Mouse (Mus musculus): ENCODE measurements around the gene Ptprc.

The Ptprc gene

GRCm38 (mm10) chr1:138175494-138175893, at the start of gene Ptprc:
Gene Ptprc, minus strand, starts transcription at chr1:138175708.
- no peak for DNase-seq

DNA sequence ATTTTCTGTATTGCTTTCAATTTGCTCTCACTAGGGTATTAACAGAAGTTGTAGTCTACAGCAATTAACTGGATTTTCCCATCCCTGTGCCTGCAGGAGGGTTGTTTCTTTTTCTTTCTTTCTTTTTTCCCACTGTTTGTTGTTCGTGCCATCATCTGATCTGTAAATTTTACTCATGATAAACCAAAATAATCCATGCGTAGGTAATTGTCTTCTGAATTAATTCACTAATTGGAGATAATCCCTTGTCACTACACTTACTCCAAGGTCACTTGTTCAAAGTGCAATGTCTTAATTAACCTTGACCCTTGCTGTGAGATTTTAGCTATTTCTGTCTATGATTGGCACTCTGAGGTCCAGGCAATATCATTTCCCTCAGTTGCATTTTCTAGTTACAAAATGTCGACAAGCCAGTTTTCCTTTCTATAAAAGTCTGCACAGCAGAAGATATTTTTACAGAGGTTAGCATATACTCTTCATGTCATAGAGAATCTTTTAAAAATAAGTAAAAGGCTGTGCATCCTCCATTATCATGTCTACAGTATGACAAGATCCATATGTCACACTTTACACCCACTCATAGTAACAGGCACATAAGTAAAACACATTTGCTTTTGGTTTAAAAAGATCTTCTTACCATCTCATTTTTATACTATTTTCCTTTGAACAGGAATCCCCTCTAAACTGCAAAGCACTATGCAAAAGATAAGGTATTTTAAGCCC, 39.4 kb upstream of the Ptprc start:
- DNase-seq = no peak

- DNase-seq = no peak
Measured at GRCm38 (mm10) chr1:138210387-138211024, 35.0 kb upstream of the Ptprc start.

- DNase-seq = peak; percentile 38 to 46
Measured at GRCm38 (mm10) chr1:138209751-138210150, 34.2 kb upstream of the Ptprc start.

- no peak for DNase-seq
Measured at GRCm38 (mm10) chr1:138206041-138206440, 30.5 kb upstream of the Ptprc start.

- DNase-seq = peak in 1 of 2 experiments; percentile 6
Measured at GRCm38 (mm10) chr1:138191689-138192508, 16.4 kb upstream of the Ptprc start.

DNA sequence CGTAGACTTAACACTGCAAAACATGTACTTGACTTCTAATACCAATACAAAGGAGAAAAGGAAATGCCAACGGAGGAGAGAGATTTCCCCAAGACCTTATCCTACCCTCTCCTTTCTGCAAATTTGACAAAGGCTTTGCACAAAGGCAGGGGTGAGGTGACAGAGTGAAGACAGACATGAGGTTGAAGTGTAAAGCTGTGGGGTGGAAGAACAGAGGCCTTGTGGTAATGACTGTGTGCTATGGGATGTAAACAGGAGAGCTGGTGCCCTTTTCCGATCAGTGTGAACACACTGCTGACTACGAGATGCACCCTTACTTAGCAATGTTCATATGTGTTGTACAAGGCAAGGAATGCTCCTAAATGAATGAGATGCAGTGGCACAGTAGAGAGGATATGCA, 12.6 kb upstream of the Ptprc start:
- DNase-seq = no peak

- no peak for DNase-seq
Measured at GRCm38 (mm10) chr1:138185904-138186303, 10.4 kb upstream of the Ptprc start.

GRCm38 (mm10) chr1:138180081-138180480, 4.6 kb upstream of the Ptprc start:
- no peak for DNase-seq

- DNase-seq = no peak
Measured at GRCm38 (mm10) chr1:138174705-138175492, 609 bp downstream of the Ptprc start.

DNA sequence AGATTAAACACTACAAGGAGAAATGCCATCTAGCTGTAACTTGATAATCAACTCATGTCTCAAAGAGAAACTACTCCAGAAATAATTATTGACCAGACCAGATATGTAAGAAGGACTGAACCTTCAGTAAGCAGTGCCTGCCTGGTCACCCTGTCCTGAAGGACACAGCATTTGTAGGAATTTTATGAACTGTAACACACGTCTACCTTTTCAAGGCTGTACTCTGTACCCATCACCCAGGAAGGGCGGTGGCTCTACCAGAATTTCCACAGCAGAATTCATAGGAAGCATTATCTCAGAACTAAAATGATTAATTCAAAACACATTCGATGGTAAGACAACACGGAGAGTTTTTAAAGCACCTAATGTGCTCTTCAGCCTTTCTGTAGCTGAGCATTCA, 1.4 kb downstream of the Ptprc start:
- DNase-seq = no peak

- no peak for DNase-seq
Measured at GRCm38 (mm10) chr1:138173669-138174068, 1.8 kb downstream of the Ptprc start.

DNA sequence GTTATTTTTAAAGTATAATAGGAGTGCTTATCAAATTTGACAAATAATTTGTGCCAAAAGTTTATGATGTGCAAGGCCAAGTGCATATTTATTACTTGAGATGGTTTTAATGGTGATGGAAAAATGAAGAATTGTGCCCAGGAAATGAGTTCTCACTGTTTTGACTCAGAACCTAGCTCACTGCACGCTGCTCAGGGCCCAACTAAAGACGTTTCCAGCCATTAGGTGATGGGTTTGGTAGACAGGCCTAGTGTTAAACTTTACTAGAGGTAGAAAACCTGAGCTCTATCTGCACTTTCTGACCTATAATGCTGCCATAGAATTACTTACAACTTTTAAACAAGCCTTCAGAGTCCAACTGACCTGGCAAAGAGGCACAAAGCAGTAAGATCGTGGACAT, 3.0 kb downstream of the Ptprc start:
- no peak for DNase-seq

GRCm38 (mm10) chr1:138172096-138172495, 3.4 kb downstream of the Ptprc start:
- no peak for DNase-seq

GRCm38 (mm10) chr1:138166233-138166771, 9.2 kb downstream of the Ptprc start:
- DNase-seq = no peak

DNA sequence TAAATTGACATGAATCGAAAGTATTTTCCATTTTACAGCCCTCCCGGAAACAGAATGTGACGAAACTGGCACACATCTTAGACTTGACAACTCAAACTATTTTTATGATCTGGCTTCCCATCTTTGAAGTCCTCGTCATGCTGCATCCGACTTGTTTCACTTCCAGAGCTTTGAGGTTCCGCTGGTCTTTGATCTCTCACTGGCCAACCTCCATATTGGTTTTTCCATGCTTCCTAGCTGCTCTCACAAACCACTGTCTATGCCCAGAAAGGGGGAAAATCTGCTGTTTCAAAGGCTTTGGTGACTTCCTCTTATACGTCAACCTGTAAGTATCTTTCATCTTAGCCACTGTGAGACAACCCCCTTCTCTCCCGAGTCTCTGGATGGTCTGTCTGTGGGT, 12.9 kb downstream of the Ptprc start:
- DNase-seq = no peak

GRCm38 (mm10) chr1:138158921-138159320, 16.6 kb downstream of the Ptprc start:
- DNase-seq = no peak

- no peak for DNase-seq
Measured at GRCm38 (mm10) chr1:138158236-138158635, 17.3 kb downstream of the Ptprc start.

DNA sequence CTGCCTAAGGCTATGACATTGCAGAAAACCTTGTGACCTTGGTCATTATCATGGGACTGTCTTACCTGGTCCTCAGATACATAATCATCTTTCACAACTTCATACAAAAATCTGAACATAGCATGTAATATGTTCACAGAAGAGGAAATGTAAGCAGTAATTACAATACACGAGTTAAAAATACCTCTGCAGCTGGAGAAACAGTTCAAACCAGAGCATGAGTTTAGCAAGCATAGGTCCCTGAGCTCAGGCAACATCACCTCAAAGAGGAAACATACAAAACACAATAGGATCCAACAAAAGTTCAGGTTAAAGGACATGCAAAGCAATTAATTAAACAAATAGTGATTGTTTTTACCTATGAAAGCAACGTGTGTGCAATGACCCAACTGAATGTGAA, 17.8 kb downstream of the Ptprc start:
- DNase-seq = no peak

- DNase-seq = no peak
Measured at GRCm38 (mm10) chr1:138157008-138157407, 18.5 kb downstream of the Ptprc start.

- no peak for DNase-seq
Measured at GRCm38 (mm10) chr1:138154185-138154785, 21.2 kb downstream of the Ptprc start.

DNA sequence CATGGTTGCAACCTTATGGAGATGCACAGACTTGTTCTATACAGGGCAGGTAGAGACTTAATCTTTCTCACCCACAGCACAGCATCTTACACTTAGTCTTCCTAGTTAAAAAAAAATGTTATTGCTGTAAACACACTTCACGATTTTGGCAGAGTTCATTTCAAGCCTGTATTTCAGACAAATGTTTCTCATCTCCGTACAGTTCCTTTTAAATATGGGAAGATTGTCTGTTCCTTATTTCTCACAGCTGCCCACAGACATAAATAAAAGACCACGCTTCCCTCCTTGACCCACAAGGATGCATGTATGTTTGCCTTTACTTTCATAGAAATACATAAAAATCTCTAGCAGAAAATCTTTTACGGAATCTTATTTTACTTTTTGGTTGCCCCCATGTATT, 22.4 kb downstream of the Ptprc start:
- DNase-seq = no peak
